Mouse (Mus musculus) neural tube, embryonic 14.5 days (tissue): ENCODE data around the gene Syt10. TPM values are rescaled to one million over a fixed set of nuclear protein-coding genes. Genes with fewer than 3 reads are reported as not detected.

ENCODE experiments used
- microRNA-seq: library from miRNA; unstranded; fragments of <30 nt; microRNA quantifications from one replicate; pipeline ENCODE4, GENCODE M21; 2016
- polyA plus RNA-seq: library from polyadenylated mRNA; unstranded; fragments of >200 nt; fragmentation: Nextera tagmentation; extraction: Ambion mirVana; gene quantifications from 2 replicates; pipeline ENCODE4 v1.2.1, GENCODE M21; 2014

Gene Syt10
- polyA plus RNA-seq, 1 experiment from 2014 or later, result 10.2 TPM

Small RNAs within 50 kb of the gene (microRNA-seq; reads per million reads assigned to microRNA genes)
- not detected for gene Gm24643

Other genes starting within 250 kb of the Syt10 start
- 80.3 and 99.6 TPM in 2 replicates for gene Rabl2, start 249.9 kb downstream of the Syt10 start, polyA plus RNA-seq